Mouse (Mus musculus): Measurements from ENCODE around the gene Ang2. TPM values are rescaled to one million over a fixed set of nuclear protein-coding genes. Genes with fewer than 3 reads are reported as not detected.

The Ang2 gene
- polyA plus RNA-seq (2017; shearing (Covaris generic)): not detected

GRCm38 (mm10) chr14:51199098-51200023, at the start of gene Ang2:
Ang2 (minus strand) TSS chr14:51199148.

GRCm38 (mm10) chr14:51203115-51203514, 4.2 kb upstream of the Ang2 start, which contains the start of gene Ear14:
Ear14 (plus strand) TSS chr14:51203391.

GRCm38 (mm10) chr14:51161976-51162375, 37.0 kb downstream of the Ang2 start, which contains the start of gene Rnase2b:
Rnase2b (plus strand) TSS chr14:51162260.

GRCm38 (mm10) chr14:51146685-51147084, 52.3 kb downstream of the Ang2 start, which contains the start of gene Rnase1:
Rnase1 (minus strand) TSS chr14:51146785.

Other genes with a start within 250 kb of the Ang2 start
- 1 to 10 TPM; 1.6 to 2.0 TPM for gene Pnp2, start 243.2 kb downstream of the Ang2 start, polyA plus RNA-seq (2017; shearing (Covaris generic))
- gene Rnase10, start 191.4 kb downstream of the Ang2 start, polyA plus RNA-seq (2017; shearing (Covaris generic)): under 1 TPM in 1 of 2 experiments, not detected in 1; 0.19 TPM
- gene Rnase9, start 157.3 kb downstream of the Ang2 start, polyA plus RNA-seq (2017; shearing (Covaris generic)): not detected
- gene Rnase11, start 149.0 kb downstream of the Ang2 start, polyA plus RNA-seq (2017; shearing (Covaris generic)): not detected
- under 1 TPM in 1 of 2 experiments, not detected in 1; 0.51 TPM for gene Rnase12, start 141.5 kb downstream of the Ang2 start, polyA plus RNA-seq (2017; shearing (Covaris generic))
- gene Olfr750, start 124.7 kb downstream of the Ang2 start, polyA plus RNA-seq (2017; shearing (Covaris generic)): under 1 TPM in 1 of 2 experiments, not detected in 1; 0.44 TPM
- 10 to 100 TPM in 1 of 2 experiments, 1 to 10 TPM in 1; 9.8 to 25.8 TPM for gene Rnase4, start 108.1 kb downstream of the Ang2 start, polyA plus RNA-seq (2017; shearing (Covaris generic))
- 1 to 10 TPM in 1 of 2 experiments, under 1 TPM in 1; 0.49 to 8.6 TPM for gene Ang, start 108.0 kb downstream of the Ang2 start, polyA plus RNA-seq (2017; shearing (Covaris generic))
- gene Eddm3b, start 84.7 kb downstream of the Ang2 start, polyA plus RNA-seq (2017; shearing (Covaris generic)): not detected
- 1 to 10 TPM; 1.3 to 2.7 TPM for gene Rnase6, start 75.2 kb downstream of the Ang2 start, polyA plus RNA-seq (2017; shearing (Covaris generic))
- gene Rnase1, start 52.4 kb downstream of the Ang2 start, polyA plus RNA-seq (2017; shearing (Covaris generic)): under 1 TPM in 1 of 2 experiments, not detected in 1; 0.47 TPM
- not detected for gene Rnase2b, start 36.9 kb downstream of the Ang2 start, polyA plus RNA-seq (2017; shearing (Covaris generic))
- gene Ear14, start 4.2 kb upstream of the Ang2 start, polyA plus RNA-seq (2017; shearing (Covaris generic)): not detected
- under 1 TPM in 1 of 2 experiments, not detected in 1; 0.95 TPM for gene Rnase2a, start 57.0 kb upstream of the Ang2 start, polyA plus RNA-seq (2017; shearing (Covaris generic))
- gene Gm7247, start 162.6 kb upstream of the Ang2 start, polyA plus RNA-seq (2017; shearing (Covaris generic)): under 1 TPM in 1 of 2 experiments, not detected in 1; 0.42 TPM
- not detected for gene Vmn2r88, start 211.7 kb upstream of the Ang2 start, polyA plus RNA-seq (2017; shearing (Covaris generic))